Mouse (Mus musculus) spleen, adult 2 months (tissue): ENCODE data around the gene Prkcq. TPM values are rescaled to one million over a fixed set of nuclear protein-coding genes. Genes with fewer than 3 reads are reported as not detected.
A peak's percentile ranks its signal among the peaks of the same experiment; 100 is the strongest.
"Not testable (repeated sequence)": the region's sequence is repeated elsewhere in the genome, so short reads cannot be mapped to it uniquely, and the experiment has no call there.

Experiments
- DNase-seq, 2 experiments: peaks; one replicate each; pipeline versions ENCODE4 v3.0.0 to v3.0.0-alpha.2; 2012 to 2021; ENCODE audit warnings: low spot score in 2 of 2, low read depth in 1 of 2
- H3K27ac ChIP-seq: fragments of 200-500 bp; 2 replicates; pipeline ENCODE4 v1.5.1; 2012; ENCODE audit warnings: low read length, inconsistent platforms; ENCODE audit not compliant: insufficient read depth
- H3K27me3 ChIP-seq: fragments of 200-500 bp; 2 replicates; pipeline ENCODE4 v1.6.1; 2012; ENCODE audit warnings: mild to moderate bottlenecking, moderate library complexity, low read length, inconsistent platforms; ENCODE audit not compliant: control insufficient read depth, insufficient read depth
- H3K36me3 ChIP-seq: fragments of 200-500 bp; 2 replicates; pipeline ENCODE4 v1.6.1; 2012; ENCODE audit warnings: mild to moderate bottlenecking, low read length, inconsistent platforms; ENCODE audit not compliant: control insufficient read depth, insufficient read depth
- H3K4me1 ChIP-seq: fragments of 200-500 bp; 2 replicates; pipeline ENCODE4 v1.6.1; 2011; ENCODE audit warnings: inconsistent platforms; ENCODE audit not compliant: control insufficient read depth, insufficient read depth, insufficient read length
- H3K4me3 ChIP-seq: fragments of 200-500 bp; 2 replicates; pipeline ENCODE4 v1.5.1; 2011; ENCODE audit warnings: mild to moderate bottlenecking, inconsistent platforms; ENCODE audit not compliant: insufficient read depth, insufficient read length; ENCODE audit errors: extremely low read depth
- CTCF ChIP-seq: fragments of 200-500 bp; IDR thresholded peaks from 2 replicates; pipeline ENCODE4 v1.5.1; 2011; ENCODE audit warnings: mild to moderate bottlenecking, inconsistent platforms; ENCODE audit not compliant: insufficient read depth, insufficient read length, insufficient replicate concordance; ENCODE audit errors: extremely low read depth
- POLR2A ChIP-seq: fragments of 200-500 bp; IDR thresholded peaks from 2 replicates; pipeline ENCODE4 v1.6.1; 2011; ENCODE audit warnings: low read depth, low read length, inconsistent platforms
- WGBS: fragments of 180-500 bp; shearing (Covaris S2); methylation state at CpG from one replicate; pipeline ENCODE4 v1.1.7; 2018; 5-methylcytosine and 5-hydroxymethylcytosine counted together
- polyA plus RNA-seq: library from polyadenylated mRNA; depleted of rRNA; stranded (reverse); fragments of >200 nt; gene quantifications from 2 replicates; pipeline ENCODE4 v1.2.3, GENCODE M21; 2012

Gene Prkcq
- polyA plus RNA-seq, 1 experiment: 9.3 TPM

DNA sequence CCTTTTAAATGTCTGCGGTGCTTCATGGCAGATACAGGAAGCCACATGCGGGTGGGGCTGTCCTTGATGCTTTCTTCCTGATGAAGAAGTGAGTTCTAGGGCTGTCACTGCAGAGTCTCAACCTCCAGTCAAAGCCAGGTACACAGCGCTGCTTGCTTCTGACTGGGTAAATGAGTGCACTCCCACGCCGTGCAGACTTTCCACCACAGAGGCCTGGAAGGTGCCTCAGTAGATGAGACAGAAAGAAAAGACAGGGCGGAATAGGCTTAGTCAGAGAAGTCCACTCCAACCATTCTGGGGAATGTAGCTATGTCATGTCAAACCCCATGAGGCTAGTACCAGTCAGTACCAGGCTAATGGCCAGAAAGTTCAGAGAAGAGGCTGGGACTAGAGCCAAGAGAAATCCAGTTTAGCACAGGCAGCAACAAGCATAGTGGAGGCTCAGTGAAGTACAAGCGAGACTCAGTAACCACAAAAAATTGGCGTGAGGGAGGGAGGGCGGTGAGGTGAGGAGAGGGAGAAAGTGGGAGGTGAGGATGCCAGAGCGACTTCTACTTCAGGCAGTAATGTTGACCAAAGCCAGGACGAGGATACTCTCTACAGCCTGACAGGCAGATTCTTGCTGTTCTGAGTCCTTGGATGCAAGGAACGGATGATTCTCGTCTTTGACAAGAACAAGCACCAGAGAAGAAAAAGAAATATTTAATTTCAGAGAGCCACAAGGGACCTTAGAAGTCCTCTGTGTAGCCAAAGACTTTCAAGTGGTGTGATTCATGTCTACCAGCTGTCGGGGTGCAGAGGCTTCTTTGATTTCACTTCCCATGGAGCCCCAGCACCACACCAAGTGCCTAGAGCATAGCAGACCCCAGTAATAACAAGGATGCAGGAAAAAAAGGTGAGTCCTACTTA, 167.3 kb downstream of the Prkcq start:
- no peak overlapping the region for H3K4me3 ChIP-seq
- DNase-seq: peak in 1 of 2 experiments; percentile 34
- H3K27ac ChIP-seq: peak overlapping the region; percentile 43
- H3K4me1 ChIP-seq: peaks cover 10% of the 10 kb centered on the region; the same call in 1 of the 2 replicates
- 27% methylated on average over 14 of the region's 14 CpGs for WGBS
- no peaks in the 10 kb centered on the region for H3K27me3 ChIP-seq
- no peaks in the 10 kb centered on the region for H3K36me3 ChIP-seq
- TF ChIP-seq CTCF (no peak), POLR2A (no peak)

DNA sequence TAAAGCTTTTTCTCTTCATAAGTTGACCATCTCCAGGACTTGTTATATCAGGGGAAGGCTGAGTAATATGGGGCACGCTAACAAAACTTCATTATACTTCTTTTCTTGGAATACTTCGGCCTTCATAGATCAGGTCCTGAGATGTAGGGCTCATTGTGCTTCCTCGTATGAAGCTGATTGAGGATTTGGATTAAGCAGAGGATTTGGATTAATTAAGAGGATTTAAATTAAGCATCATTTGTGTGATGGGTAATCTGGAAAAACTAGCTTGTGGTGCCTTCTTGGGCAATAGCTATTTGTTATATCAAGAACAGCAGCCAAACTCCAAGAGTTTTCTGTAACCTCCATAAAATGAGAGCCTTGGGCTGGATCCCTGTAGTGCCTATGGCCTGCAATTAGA, 172.8 kb downstream of the Prkcq start:
- Histone ChIP-seq H3K27me3 (no peaks in the 10 kb centered on the region), H3K36me3 (no peaks in the 10 kb centered on the region), H3K27ac (no peak overlapping the region), H3K4me1 (no peaks in the 10 kb centered on the region), H3K4me3 (no peak overlapping the region)
- DNase-seq: no peak
- 92% methylated on average over 3 of the region's 3 CpGs for WGBS
- TF ChIP-seq CTCF (no peak), POLR2A (no peak)

DNA sequence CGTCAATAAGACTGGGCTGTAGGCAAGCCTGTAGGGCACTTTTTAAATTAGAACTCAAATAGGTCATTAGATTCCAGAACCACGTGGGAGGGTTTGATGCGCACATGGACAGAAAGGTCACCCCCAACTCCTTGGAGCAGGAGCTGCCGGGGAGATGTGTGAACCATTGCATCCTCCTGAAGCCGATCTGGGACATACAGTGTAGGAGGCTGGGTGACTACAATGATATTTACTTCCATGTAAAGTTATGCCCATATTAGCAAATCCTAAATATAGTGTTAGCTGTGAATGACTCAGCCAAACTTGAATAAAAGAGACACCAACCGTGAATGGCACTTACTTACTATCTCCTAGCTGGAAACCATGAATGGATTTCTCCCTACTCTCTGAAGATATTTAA, 174.5 kb downstream of the Prkcq start:
- not testable (repeated sequence) for H3K4me1 ChIP-seq, H3K36me3 ChIP-seq, H3K4me3 ChIP-seq, H3K27me3 ChIP-seq, DNase-seq, H3K27ac ChIP-seq
- 88% methylated on average over 6 of the region's 6 CpGs for WGBS

DNA sequence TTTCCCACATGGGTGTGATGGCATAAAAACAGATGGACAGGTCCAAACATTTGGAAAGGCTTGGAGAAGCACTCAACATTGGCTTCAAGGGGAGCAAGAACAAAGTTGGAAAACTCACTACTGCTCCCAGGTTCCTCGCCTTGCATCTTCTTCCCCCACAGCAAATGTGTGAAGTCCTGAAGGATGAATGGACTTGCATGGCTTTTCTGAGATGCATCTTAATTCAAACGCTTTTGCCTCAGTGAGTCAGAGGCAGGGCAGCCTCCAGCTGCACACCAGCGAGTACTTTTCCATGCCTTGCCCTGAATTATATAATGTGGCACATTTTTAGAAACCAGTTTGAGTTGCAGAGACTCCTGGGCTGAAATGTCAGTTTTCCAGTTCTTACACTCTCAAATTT, 175.9 kb downstream of the Prkcq start:
- no peaks in the 10 kb centered on the region for H3K27me3 ChIP-seq
- no peaks in the 10 kb centered on the region for H3K36me3 ChIP-seq
- DNase-seq: no peak
- no peaks in the 10 kb centered on the region for H3K4me1 ChIP-seq
- 92% methylated on average over 3 of the region's 3 CpGs for WGBS
- H3K4me3 ChIP-seq: no peak overlapping the region
- TF ChIP-seq POLR2A (no peak), CTCF (no peak)
- no peak overlapping the region for H3K27ac ChIP-seq
